Mouse (Mus musculus): ENCODE data around the gene Phlda2.

DNA sequence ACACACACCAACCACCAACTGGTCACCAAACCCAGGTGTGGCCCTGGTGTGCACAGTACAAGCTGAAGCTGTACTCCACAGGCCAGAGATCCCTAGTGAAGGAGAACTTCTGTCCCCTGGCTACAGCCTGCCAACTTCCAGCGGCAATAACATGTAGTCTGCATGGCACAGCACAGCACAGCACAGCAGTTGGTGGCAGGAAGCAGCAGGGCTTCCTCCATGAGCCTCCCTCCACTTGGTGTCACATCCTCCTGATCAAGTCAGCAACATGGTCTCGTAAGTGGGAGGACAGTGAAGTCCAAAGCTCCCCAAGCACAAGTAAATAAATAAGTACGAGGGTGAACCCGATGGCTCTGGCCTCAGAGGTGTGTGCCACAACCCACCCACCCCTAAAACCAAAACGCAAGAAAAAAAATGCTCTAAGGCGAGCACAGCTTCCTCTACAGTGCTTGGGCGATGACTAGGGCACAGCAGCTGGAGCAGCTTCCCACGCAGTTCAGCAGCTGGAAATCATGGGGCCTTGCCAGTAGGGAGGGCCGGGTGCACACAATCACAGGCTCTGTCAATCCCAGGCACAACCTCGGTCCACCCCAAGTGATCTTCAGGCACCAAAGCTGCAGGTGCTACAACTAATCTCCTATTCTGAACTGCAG, 10.9 kb upstream of the Phlda2 start:
- no peak for TF ChIP-seq CTCF (IDR thresholded peaks at IDR 0.05; ENCODE audit: low read depth)
- no peak for TF ChIP-seq EP300 (IDR thresholded peaks at IDR 0.05; ENCODE audit: low read depth)
